Mouse (Mus musculus) adrenal gland, postnatal 10 days (tissue): ENCODE measurements around the gene Wnt10a. TPM values are rescaled to one million over a fixed set of nuclear protein-coding genes. Genes with fewer than 3 reads are reported as not detected.
A peak's percentile ranks its signal among the peaks of the same experiment; 100 is the strongest.

ENCODE experiments used
- DNase-seq: peaks from one replicate; pipeline ENCODE4 v3.0.0; 2021; ENCODE audit warnings: mixed read lengths
- long read RNA-seq, 2 experiments: library from polyadenylated mRNA; stranded (forward); transcript quantifications; one replicate each; pipeline ENCODE4 v2.0.0; 2021
- total RNA-seq, 2 experiments: library from RNA; stranded (reverse); gene quantifications; 2 replicates each; pipeline ENCODE4 v1.2.3; 2021

Wnt10a gene
- under 1 TPM; 0.27 to 0.57 TPM for total RNA-seq
- long read RNA-seq, experiment 1, partial matches to known transcripts = 0 of 1 reads
- long read RNA-seq, experiment 1, other reads (novel, unspliced or antisense) = 0 of 1 reads
- long read RNA-seq, experiment 2 = 0 reads

- no peak for DNase-seq
Measured at GRCm38 (mm10) chr1:74791249-74791648, at the start of gene Wnt10a. TSS of gene Wnt10a (plus strand) at chr1:74791516.

GRCm38 (mm10) chr1:74747335-74747734 lies 44.0 kb upstream of the Wnt10a start:
- no peak for DNase-seq

DNA sequence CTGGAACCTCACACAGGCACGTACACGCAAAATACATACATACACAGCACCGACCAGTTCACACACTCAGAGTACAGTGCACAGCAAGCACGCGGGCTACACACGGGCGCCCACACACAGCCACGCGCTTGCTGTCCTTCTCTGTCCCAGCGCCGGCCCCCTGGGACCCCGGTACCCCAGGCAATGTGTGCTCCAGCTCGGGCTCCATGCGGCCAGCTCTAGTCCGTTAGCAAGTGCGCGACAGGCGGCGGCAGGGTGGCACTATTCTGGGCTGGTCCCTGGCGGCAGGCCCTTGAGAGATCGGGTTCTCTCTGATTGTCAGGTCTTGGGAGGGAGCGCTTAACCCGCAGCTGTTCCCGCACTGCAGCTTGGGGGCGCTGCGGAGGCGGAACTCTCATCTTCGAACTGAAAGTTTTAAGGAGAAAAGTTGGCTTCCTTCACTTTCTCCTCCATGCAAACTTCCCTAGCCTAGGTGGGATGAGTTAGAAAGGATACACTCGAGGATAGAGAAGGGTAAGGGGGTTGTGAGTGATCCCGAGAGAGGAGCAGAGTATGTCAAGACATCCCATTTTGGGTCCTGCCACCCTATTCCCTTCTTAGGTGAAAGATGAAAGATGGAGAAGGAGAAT lies 42.6 kb upstream of the Wnt10a start, which contains the start of gene Prkag3:
Gene Prkag3, minus strand, starts transcription at position 579 of the 629 bp plus-strand sequence.
- DNase-seq = peak; percentile 79

GRCm38 (mm10) chr1:74749301-74749700 lies 42.0 kb upstream of the Wnt10a start:
- peak; percentile 59 for DNase-seq

- no peak for DNase-seq
Measured at GRCm38 (mm10) chr1:74750683-74751082, 40.6 kb upstream of the Wnt10a start.

DNA sequence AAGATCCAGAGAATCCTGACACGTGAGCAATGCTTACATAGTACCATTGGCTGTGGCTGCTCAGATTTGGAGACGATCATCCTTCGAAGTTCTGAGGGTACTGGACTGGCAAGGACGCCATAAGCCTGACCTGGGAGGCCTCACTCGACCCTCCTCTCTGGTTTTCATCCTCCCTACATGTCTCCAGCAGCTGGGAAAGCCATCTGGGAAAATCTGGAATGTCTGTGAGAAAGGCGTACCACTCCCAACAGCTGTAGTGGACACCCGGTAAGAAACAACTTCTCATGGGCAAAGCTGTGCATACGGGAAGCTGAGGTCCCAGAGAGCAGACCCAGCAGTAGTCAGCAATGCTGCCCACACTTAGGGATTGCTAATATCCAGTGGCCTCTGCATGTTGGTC lies 39.2 kb upstream of the Wnt10a start:
- DNase-seq = no peak

DNA sequence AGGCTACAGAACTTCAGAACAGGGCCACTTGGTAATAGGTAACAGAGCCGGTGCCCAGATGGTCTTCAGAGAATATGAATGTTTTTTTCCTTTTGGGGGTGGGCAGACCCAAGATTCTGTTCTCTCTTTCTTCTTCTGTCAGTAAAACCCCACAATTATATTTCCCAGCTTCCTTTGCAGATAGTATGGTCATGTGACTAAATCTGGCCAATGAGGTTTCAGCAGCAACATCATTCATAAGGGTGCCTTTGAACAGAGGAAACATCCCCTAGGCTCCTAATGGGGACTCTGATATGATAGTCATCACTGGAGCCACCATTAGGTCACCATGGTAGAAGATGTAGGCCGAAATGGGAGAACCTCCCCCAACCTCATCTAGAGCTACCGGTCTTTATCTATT lies 38.5 kb upstream of the Wnt10a start:
- no peak for DNase-seq

GRCm38 (mm10) chr1:74753266-74753974 lies 37.9 kb upstream of the Wnt10a start:
- no peak for DNase-seq

GRCm38 (mm10) chr1:74754175-74754785 lies 37.0 kb upstream of the Wnt10a start:
- DNase-seq = no peak

- peak; percentile 60 for DNase-seq
Measured at GRCm38 (mm10) chr1:74759773-74760172, 31.5 kb upstream of the Wnt10a start.

DNA sequence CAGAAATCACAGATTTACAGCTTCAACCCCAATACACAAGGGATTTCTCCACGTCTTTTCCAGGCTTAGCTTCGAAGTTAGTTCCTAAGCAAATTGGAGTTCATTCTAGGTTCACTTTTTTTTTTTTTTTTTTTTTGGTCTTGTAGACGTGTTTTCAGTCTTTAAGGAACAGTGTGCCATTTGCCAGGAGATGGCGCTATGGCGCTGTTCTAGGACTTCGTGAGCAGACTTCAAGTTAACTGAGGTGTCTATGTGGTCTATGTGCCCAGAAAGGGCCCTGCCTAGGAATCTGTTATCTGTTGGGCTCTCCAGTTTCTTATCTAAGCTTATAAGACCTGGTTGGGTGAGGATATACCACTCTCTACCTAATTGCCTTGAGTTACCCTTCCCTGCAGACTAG lies 28.2 kb upstream of the Wnt10a start:
- peak; percentile 82 for DNase-seq

DNA sequence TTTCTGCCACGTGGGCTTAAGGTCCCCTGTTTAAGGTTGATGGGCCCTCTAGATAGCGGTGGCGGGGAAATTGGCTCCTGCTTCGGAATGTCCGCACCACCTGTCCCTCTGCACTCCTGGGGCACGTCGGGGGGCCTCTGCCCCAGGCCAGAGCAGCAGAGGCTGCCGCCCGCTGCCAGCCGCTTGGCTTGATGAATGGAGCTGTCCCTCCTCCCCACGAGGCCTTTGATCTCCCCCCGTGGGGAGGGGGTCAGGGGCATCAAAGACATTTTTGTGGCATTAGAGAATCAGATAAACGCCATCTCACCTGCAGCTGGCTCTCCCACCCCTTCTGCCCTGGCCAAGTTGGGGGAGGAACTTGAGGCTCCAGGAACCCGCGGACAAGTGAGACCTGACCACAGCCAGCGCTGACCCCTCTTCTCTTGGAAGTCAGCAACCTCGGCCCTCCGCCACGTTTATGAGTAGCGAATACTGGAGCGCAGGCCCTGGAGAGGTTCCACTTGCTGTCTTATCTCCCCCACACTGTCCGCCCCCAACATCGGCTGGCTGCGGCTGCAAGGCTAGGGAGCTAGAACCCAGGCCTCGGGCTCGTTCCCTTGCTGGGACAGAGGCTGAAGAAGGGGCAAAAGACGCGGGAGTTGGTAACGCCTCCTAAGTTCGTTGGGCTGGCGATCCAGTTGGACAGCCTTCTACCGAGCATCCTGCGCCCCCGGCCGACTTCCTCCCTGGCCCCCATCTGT lies 20.4 kb upstream of the Wnt10a start:
- DNase-seq = no peak

DNA sequence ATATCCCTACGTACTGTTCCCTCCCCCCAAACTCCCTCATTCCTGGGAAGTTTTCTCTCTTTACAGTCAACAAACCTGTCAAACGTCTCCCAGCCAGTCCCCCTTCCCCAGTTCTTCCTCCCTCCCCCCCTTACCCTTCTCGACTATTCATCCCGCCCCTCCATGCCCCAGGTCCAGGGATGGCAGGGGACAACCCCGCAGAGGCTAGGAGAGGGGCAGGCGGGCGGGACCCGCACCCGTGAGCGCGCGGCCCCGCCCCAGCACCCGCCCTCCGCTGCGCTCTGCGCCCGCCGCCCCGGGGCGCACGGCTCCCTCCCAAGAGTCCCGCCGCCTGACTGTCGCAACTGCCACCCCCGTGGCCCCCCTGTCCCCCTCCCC lies 19.9 kb upstream of the Wnt10a start:
- DNase-seq = no peak

DNA sequence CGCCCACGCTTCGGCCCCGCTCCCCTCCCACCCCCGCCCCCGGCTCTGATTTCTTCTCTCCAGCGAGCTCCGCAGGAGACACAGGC lies 19.6 kb upstream of the Wnt10a start, which contains the start of gene Wnt6:
Gene Wnt6, plus strand, starts transcription at position 48 of the 86 bp plus-strand sequence.
- no peak for DNase-seq

DNA sequence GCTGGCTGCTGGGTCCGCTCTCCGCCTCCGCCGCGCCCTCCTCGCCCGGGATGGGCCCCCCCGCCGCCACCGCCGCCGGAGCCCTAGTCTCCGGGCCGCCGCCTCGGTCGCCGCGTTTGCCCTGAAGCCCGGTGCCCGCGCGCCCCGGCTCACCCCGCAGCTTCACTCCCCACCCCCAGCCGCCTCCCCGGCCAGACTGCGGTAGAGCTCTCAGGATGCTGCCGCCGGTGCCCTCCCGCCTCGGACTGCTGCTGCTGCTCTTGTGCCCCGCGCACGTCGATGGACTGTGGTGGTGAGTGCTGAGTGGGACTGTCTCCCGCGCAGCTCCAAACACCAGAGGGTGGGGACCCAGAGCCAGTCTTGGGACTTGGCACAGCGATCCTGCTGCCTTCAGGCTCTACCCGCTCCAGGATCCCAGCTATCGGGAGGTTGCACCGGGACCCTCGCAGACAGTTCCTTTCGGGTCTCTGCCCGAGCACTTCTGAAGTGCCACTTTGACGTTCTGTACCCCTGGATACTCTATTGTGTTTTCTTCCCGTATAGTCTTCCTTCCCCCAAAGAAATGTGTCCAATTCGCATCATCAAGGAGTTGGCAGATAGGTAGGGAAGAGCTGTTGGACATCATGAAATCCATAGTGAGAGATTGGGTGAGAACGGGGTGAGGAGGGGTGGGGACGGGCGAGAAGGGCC lies 19.2 kb upstream of the Wnt10a start:
- DNase-seq = peak; percentile 44

DNA sequence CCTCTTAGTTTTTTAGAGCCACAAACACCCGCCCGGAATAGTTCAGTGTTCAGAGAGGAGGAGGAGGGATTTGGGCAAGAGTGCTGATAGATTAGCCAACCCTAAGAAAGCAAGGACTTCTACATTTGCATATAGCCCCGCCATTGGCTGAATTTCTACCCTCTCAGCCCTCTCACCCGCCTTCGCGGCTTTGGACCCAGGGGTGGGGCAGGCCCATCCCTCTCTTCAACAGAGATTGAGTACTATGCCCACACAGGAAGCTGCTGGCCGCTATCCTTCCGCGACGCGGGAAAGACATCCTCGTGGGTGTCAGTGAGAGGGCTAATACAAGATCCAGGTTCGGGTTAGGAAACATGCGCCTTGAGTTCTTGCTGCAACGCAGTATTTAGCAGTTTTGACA lies 18.2 kb upstream of the Wnt10a start:
- peak; percentile 89 for DNase-seq

DNA sequence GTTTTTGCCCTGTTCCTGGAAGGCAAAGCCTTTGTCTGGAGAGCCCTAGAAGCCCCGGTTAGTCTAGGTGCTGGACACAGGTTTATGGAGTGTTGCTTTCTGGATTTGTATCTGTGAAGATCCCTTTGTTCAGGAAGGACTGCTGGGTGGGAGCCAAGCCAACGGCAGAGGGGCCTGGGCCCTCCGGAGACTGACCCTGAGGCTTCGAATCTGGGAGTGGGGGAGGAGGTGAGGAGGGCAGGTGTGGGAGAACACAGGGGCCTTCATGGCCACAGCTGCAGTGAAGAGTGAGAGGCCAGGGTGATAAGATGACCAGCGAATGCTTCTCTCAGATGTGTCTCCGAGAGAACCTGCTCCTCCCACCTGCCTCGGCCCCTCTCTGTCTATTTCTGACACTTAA lies 17.3 kb upstream of the Wnt10a start:
- DNase-seq = no peak

- DNase-seq = peak; percentile 45
Measured at GRCm38 (mm10) chr1:74775816-74776215, 15.5 kb upstream of the Wnt10a start.

GRCm38 (mm10) chr1:74778934-74779486 lies 12.3 kb upstream of the Wnt10a start:
- DNase-seq = no peak

GRCm38 (mm10) chr1:74782045-74782444 lies 9.3 kb upstream of the Wnt10a start:
- DNase-seq = no peak

DNA sequence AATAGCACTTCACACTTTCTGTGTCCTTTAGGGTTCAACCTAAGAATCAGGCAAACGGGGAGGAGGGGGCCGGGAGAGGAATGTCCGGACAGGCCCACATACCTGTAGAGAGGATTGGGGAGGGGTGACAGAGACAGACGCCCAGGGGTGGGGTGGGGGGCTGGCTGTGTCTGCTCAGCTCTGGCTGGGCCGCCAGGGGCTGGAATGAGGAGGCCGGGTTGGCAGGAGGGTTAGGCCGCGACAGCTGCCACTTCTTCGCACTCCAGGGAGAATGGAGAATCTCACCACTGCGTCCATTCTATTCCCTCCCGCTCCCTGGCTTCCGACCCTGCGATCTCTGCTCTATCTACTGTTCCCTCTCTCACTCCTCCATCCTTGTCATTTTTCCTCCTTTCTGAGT lies 7.8 kb upstream of the Wnt10a start:
- DNase-seq = no peak

- DNase-seq = peak; percentile 83
Measured at GRCm38 (mm10) chr1:74784041-74784759, 7.1 kb upstream of the Wnt10a start.
